In genomic region chr11:61441670-61442069, GRCm38 (mm10) we compare ENCODE assay signal across 20 mouse cellular contexts. TPM values are rescaled to one million over a fixed set of nuclear protein-coding genes. Genes with fewer than 3 reads are reported as not detected.
A peak's percentile ranks its signal among the peaks of the same experiment; 100 is the strongest.
DNase-seq lines count a peak whose midpoint lies in the region; TF ChIP-seq lines count a peak whose summit lies in the region.
"Had no signal": no experiment of that assay in that cellular context is flagged by ENCODE, and none has a peak within 500 bp of the region (broad histone marks: within the 10 kb centered on the region; RNA-seq: fewer than 3 reads in every experiment).

No protein-coding gene starts in this region.

- peak overlapping the region; percentile 63 for H3K27ac ChIP-seq in layer of hippocampus, adult 2 months
- H3K27ac ChIP-seq: embryonic facial prominence, embryonic 13.5 days; forebrain, embryonic 13.5 days; heart, adult 2 months; hindbrain, embryonic 10.5 days; hindbrain, embryonic 14.5 days had no signal

- no peak for TF ChIP-seq CTCF in layer of hippocampus, adult 2 months (conservative IDR thresholded peaks at IDR 0.05)

- peak; percentile 21 for DNase-seq in cerebellum, adult 9-10 months
- DNase-seq in cerebellum, postnatal 25 days: no peak
- peak in 1 of 2 experiments; percentile 32 for DNase-seq in layer of hippocampus, adult 2 months (ENCODE audit: low spot score in 2 of 2)
- DNase-seq in layer of hippocampus, postnatal 10 days (ENCODE audit: low spot score in 2 of 2): no peak
- DNase-seq in left cerebral cortex, postnatal 25 days (ENCODE audit: low spot score in 2 of 2): peak; percentile 60 to 89
- no peak for DNase-seq in left cerebral cortex, postnatal 4 days
- DNase-seq in right cerebral cortex, postnatal 36 days (ENCODE audit: low spot score in 2 of 2): peak; percentile 61 to 62
- no peak for DNase-seq in right cerebral cortex, postnatal 10 days (ENCODE audit: low spot score in 2 of 2)
- DNase-seq: adrenal gland, postnatal 10 days; B cell, adult 2 months; cerebellum, adult 11-12 months; cerebellum, postnatal 14 days; forebrain, postnatal 0 days; gastrocnemius, postnatal 14 days; heart, adult 2 months had no signal

- intact Hi-C loops in left cerebral cortex, postnatal 25 days (cut with DNase I): no loop called here
- intact Hi-C loops in left cerebral cortex, postnatal 4 days (cut with DNase I): no loop called here

- no peak overlapping the region for H3K4me3 ChIP-seq in layer of hippocampus, adult 2 months
- H3K4me3 ChIP-seq: embryonic facial prominence, embryonic 13.5 days; forebrain, embryonic 13.5 days; heart, adult 2 months; hindbrain, embryonic 10.5 days had no signal

RNA-seq across cellular contexts. Expression of gene Rnf112, which starts 12.3 kb away (rescaled TPM):
- total RNA-seq in layer of hippocampus, adult 2 months (2021): 100 to 1,000 TPM; 543 to 554 TPM
- total RNA-seq in layer of hippocampus, postnatal 10 days (2021): 100 to 1,000 TPM; 201 to 230 TPM
- 100 to 1,000 TPM; 296 to 321 TPM for total RNA-seq in left cerebral cortex, postnatal 25 days (2021)
- total RNA-seq in left cerebral cortex, postnatal 4 days (2021): 100 to 1,000 TPM in 1 of 2 experiments, 10 to 100 TPM in 1; 89.8 to 101 TPM
- total RNA-seq: gastrocnemius, adult 18-20 months had no signal

RNA-seq across cellular contexts. Expression of gene Mfap4, which starts 43.6 kb away (rescaled TPM):
- 1 to 10 TPM; 4.8 to 5.0 TPM for total RNA-seq in layer of hippocampus, adult 2 months (2021)
- total RNA-seq in layer of hippocampus, postnatal 10 days (2021): 10 to 100 TPM; 10.6 to 11.2 TPM
- 1 to 10 TPM; 4.2 to 5.5 TPM for total RNA-seq in left cerebral cortex, postnatal 25 days (2021)
- total RNA-seq in left cerebral cortex, postnatal 4 days (2021): 10 to 100 TPM; 10.2 to 12.2 TPM

RNA-seq across cellular contexts. Expression of gene Mapk7, which starts 52.5 kb away (rescaled TPM):
- total RNA-seq in layer of hippocampus, adult 2 months (2021): 10 to 100 TPM; 26.2 to 28.5 TPM
- 10 to 100 TPM; 46.0 to 51.1 TPM for total RNA-seq in layer of hippocampus, postnatal 10 days (2021)
- 10 to 100 TPM; 19.1 to 26.9 TPM for total RNA-seq in left cerebral cortex, postnatal 25 days (2021)
- 10 to 100 TPM; 65.1 to 69.8 TPM for total RNA-seq in left cerebral cortex, postnatal 4 days (2021)

Comparison
In these comparisons a context has a peak if more than half of its experiments do, and no peak if none do; other contexts are left out.
1. DNase-seq: peak in cerebellum, adult 9-10 months (single experiment), left cerebral cortex, postnatal 25 days (2 of 2) and right cerebral cortex, postnatal 36 days (2 of 2); none in cerebellum, postnatal 25 days (0 of 2), layer of hippocampus, postnatal 10 days (0 of 2), left cerebral cortex, postnatal 4 days (single experiment) and right cerebral cortex, postnatal 10 days (0 of 2).